Mouse (Mus musculus): ENCODE data around the gene Hist1h2bj. TPM values are rescaled to one million over a fixed set of nuclear protein-coding genes. Genes with fewer than 3 reads are reported as not detected.

Hist1h2bj gene
- polyA plus RNA-seq, 1 experiment from 2014 or later, result 7.0 TPM

- Histone ChIP-seq H3K27ac (ENCODE audit: low read depth, low read length) (no peak overlapping the region), H3K27me3 (replicated peaks; ENCODE audit: control insufficient read depth, insufficient read depth, low read length) (peaks cover 18% of the 10 kb centered on the region), H3K4me1 (ENCODE audit: control insufficient read depth, insufficient read depth, low read length) (peaks cover 8% of the 10 kb centered on the region; the same call in 1 of the 2 replicates), H3K36me3 (ENCODE audit: control insufficient read depth, insufficient read depth, low read length) (no peaks in the 10 kb centered on the region), H3K9ac (ENCODE audit: low read length) (peak overlapping the region; percentile 9; the same call in 1 of the 2 replicates), H3K9me3 (replicated peaks; ENCODE audit: control insufficient read depth, low read length) (no peaks in the 10 kb centered on the region), H3K4me3 (ENCODE audit: low read depth, low read length) (peak overlapping the region; percentile 33), H3K4me2 (ENCODE audit: low read length) (peak overlapping the region; percentile 65)
- WGBS, result under 1% methylated on average over 9 of the region's 9 CpGs
- peak; percentile 93 for DNase-seq (ENCODE audit: low spot score)
- ATAC-seq, result peak; percentile 83
Measured at GRCm38 (mm10) chr13:22022241-22022640, 20.8 kb upstream of the Hist1h2bj start.

GRCm38 (mm10) chr13:22026058-22027031 is 16.7 kb upstream of the Hist1h2bj start:
- ATAC-seq, result peak; percentile 63
- Histone ChIP-seq H3K4me3 (ENCODE audit: low read depth, low read length) (peak overlapping the region; percentile 43), H3K36me3 (ENCODE audit: control insufficient read depth, insufficient read depth, low read length) (no peaks in the 10 kb centered on the region), H3K27ac (ENCODE audit: low read depth, low read length) (no peak overlapping the region), H3K4me1 (ENCODE audit: control insufficient read depth, insufficient read depth, low read length) (no peaks in the 10 kb centered on the region), H3K9me3 (replicated peaks; ENCODE audit: control insufficient read depth, low read length) (no peaks in the 10 kb centered on the region), H3K27me3 (replicated peaks; ENCODE audit: control insufficient read depth, insufficient read depth, low read length) (no peaks in the 10 kb centered on the region), H3K9ac (ENCODE audit: low read length) (peak overlapping the region; percentile 62), H3K4me2 (ENCODE audit: low read length) (peak overlapping the region; percentile 52)
- WGBS, result under 1% methylated on average over 35 of the region's 35 CpGs
- DNase-seq (ENCODE audit: low spot score), result peak; percentile 94

- H3K4me1 ChIP-seq (ENCODE audit: control insufficient read depth, insufficient read depth, low read length), result no peaks in the 10 kb centered on the region
- no peaks in the 10 kb centered on the region for H3K9me3 ChIP-seq (replicated peaks; ENCODE audit: control insufficient read depth, low read length)
- WGBS, result under 1% methylated on average over 40 of the region's 40 CpGs
- peak overlapping the region; percentile 67 for H3K9ac ChIP-seq (ENCODE audit: low read length)
- H3K4me3 ChIP-seq (ENCODE audit: low read depth, low read length), result peak overlapping the region; percentile 51
- ATAC-seq, result peak; percentile 76
- no peaks in the 10 kb centered on the region for H3K27me3 ChIP-seq (replicated peaks; ENCODE audit: control insufficient read depth, insufficient read depth, low read length)
- peak; percentile 93 for DNase-seq (ENCODE audit: low spot score)
- peak overlapping the region; percentile 63; the same call in 1 of the 2 replicates for H3K27ac ChIP-seq (ENCODE audit: low read depth, low read length)
- peak overlapping the region; percentile 63 for H3K4me2 ChIP-seq (ENCODE audit: low read length)
- no peaks in the 10 kb centered on the region for H3K36me3 ChIP-seq (ENCODE audit: control insufficient read depth, insufficient read depth, low read length)
Measured at GRCm38 (mm10) chr13:22028673-22029460, 14.1 kb upstream of the Hist1h2bj start.

GRCm38 (mm10) chr13:22029928-22030327 is 13.1 kb upstream of the Hist1h2bj start:
- Histone ChIP-seq H3K27me3 (replicated peaks; ENCODE audit: control insufficient read depth, insufficient read depth, low read length) (no peaks in the 10 kb centered on the region), H3K9ac (ENCODE audit: low read length) (no peak overlapping the region), H3K4me1 (ENCODE audit: control insufficient read depth, insufficient read depth, low read length) (peaks cover 4% of the 10 kb centered on the region; the same call in 1 of the 2 replicates), H3K36me3 (ENCODE audit: control insufficient read depth, insufficient read depth, low read length) (no peaks in the 10 kb centered on the region), H3K4me3 (ENCODE audit: low read depth, low read length) (no peak overlapping the region), H3K9me3 (replicated peaks; ENCODE audit: control insufficient read depth, low read length) (no peaks in the 10 kb centered on the region), H3K4me2 (ENCODE audit: low read length) (no peak overlapping the region), H3K27ac (ENCODE audit: low read depth, low read length) (no peak overlapping the region)
- no peak for ATAC-seq
- WGBS, result 23% methylated on average over 8 of the region's 8 CpGs
- no peak for DNase-seq (ENCODE audit: low spot score)

- WGBS, result 14% methylated on average over 4 of the region's 4 CpGs
- H3K4me3 ChIP-seq (ENCODE audit: low read depth, low read length), result no peak overlapping the region
- ATAC-seq (no peak), DNase-seq (ENCODE audit: low spot score) (peak; percentile 78)
- H3K27me3 ChIP-seq (replicated peaks; ENCODE audit: control insufficient read depth, insufficient read depth, low read length), result no peaks in the 10 kb centered on the region
- H3K4me2 ChIP-seq (ENCODE audit: low read length), result no peak overlapping the region
- H3K9me3 ChIP-seq (replicated peaks; ENCODE audit: control insufficient read depth, low read length), result no peaks in the 10 kb centered on the region
- H3K9ac ChIP-seq (ENCODE audit: low read length), result no peak overlapping the region
- no peak overlapping the region for H3K27ac ChIP-seq (ENCODE audit: low read depth, low read length)
- H3K36me3 ChIP-seq (ENCODE audit: control insufficient read depth, insufficient read depth, low read length), result no peaks in the 10 kb centered on the region
- H3K4me1 ChIP-seq (ENCODE audit: control insufficient read depth, insufficient read depth, low read length), result peaks cover 4% of the 10 kb centered on the region; the same call in 1 of the 2 replicates
Measured at GRCm38 (mm10) chr13:22030493-22030892, 12.5 kb upstream of the Hist1h2bj start.

- H3K9ac ChIP-seq (ENCODE audit: low read length), result peak overlapping the region; percentile 58
- H3K4me3 ChIP-seq (ENCODE audit: low read depth, low read length), result peak overlapping the region; percentile 35
- H3K27ac ChIP-seq (ENCODE audit: low read depth, low read length), result no peak overlapping the region; the same call in 1 of the 2 replicates
- H3K4me1 ChIP-seq (ENCODE audit: control insufficient read depth, insufficient read depth, low read length), result peaks cover 8% of the 10 kb centered on the region
- DNase-seq (ENCODE audit: low spot score), result no peak
- no peaks in the 10 kb centered on the region for H3K9me3 ChIP-seq (replicated peaks; ENCODE audit: control insufficient read depth, low read length)
- H3K27me3 ChIP-seq (replicated peaks; ENCODE audit: control insufficient read depth, insufficient read depth, low read length), result no peaks in the 10 kb centered on the region
- WGBS, result 51% methylated on average over 5 of the region's 5 CpGs
- ATAC-seq, result no peak
- H3K4me2 ChIP-seq (ENCODE audit: low read length), result peak overlapping the region; percentile 64
- H3K36me3 ChIP-seq (ENCODE audit: control insufficient read depth, insufficient read depth, low read length), result no peaks in the 10 kb centered on the region
Measured at GRCm38 (mm10) chr13:22033741-22034442, 9.1 kb upstream of the Hist1h2bj start.

- H3K9me3 ChIP-seq (replicated peaks; ENCODE audit: control insufficient read depth, low read length), result no peaks in the 10 kb centered on the region
- no peak for ATAC-seq
- H3K4me2 ChIP-seq (ENCODE audit: low read length), result peak overlapping the region; percentile 64
- H3K36me3 ChIP-seq (ENCODE audit: control insufficient read depth, insufficient read depth, low read length), result no peaks in the 10 kb centered on the region
- peaks cover 8% of the 10 kb centered on the region for H3K4me1 ChIP-seq (ENCODE audit: control insufficient read depth, insufficient read depth, low read length)
- no peaks in the 10 kb centered on the region for H3K27me3 ChIP-seq (replicated peaks; ENCODE audit: control insufficient read depth, insufficient read depth, low read length)
- no peak for DNase-seq (ENCODE audit: low spot score)
- peak overlapping the region; percentile 85 for H3K27ac ChIP-seq (ENCODE audit: low read depth, low read length)
- peak overlapping the region; percentile 58 for H3K9ac ChIP-seq (ENCODE audit: low read length)
- under 1% methylated on average over 12 of the region's 14 CpGs for whole genome bisulfite sequencing
- peak overlapping the region; percentile 35 for H3K4me3 ChIP-seq (ENCODE audit: low read depth, low read length)
Measured at GRCm38 (mm10) chr13:22034443-22035266, 8.4 kb upstream of the Hist1h2bj start.
